In genomic region chr10:75068624-75069328, GRCm38 (mm10) we compare ENCODE assay signal across 14 mouse cellular contexts. TPM values are rescaled to one million over a fixed set of nuclear protein-coding genes. Genes with fewer than 3 reads are reported as not detected.
DNase-seq lines count a peak whose midpoint lies in the region; ATAC-seq and TF ChIP-seq lines count a peak whose summit lies in the region.
"Had no signal": no experiment of that assay in that cellular context is flagged by ENCODE, and none has a peak within 500 bp of the region (broad histone marks: within the 10 kb centered on the region; RNA-seq: fewer than 3 reads in every experiment).

No protein-coding gene starts in this region.

- H3K9ac ChIP-seq in hindbrain, postnatal 0 days (replicated peaks; ENCODE audit: low read length): no peak overlapping the region
- H3K9ac ChIP-seq in hindbrain, embryonic 13.5 days: no peak overlapping the region
- H3K9ac ChIP-seq in intestine, embryonic 14.5 days (ENCODE audit: low read length): no peak overlapping the region
- H3K9ac ChIP-seq in liver, embryonic 13.5 days: no peak overlapping the region
- H3K9ac ChIP-seq: hindbrain, embryonic 15.5 days had no signal

- H3K27me3 ChIP-seq in hindbrain, postnatal 0 days (ENCODE audit: insufficient read depth, low read length): no peaks in the 10 kb centered on the region
- no peaks in the 10 kb centered on the region for H3K27me3 ChIP-seq in hindbrain, embryonic 13.5 days
- no peaks in the 10 kb centered on the region for H3K27me3 ChIP-seq in intestine, embryonic 14.5 days (replicated peaks; ENCODE audit: control insufficient read depth, insufficient read depth, low read length)
- H3K27me3 ChIP-seq in liver, embryonic 13.5 days: no peaks in the 10 kb centered on the region
- no peaks in the 10 kb centered on the region for H3K27me3 ChIP-seq in embryonic facial prominence, embryonic 10.5 days (replicated peaks; ENCODE audit: low read depth, poor library complexity, severe bottlenecking)
- H3K27me3 ChIP-seq: hindbrain, embryonic 15.5 days had no signal

- H3K9me3 ChIP-seq in hindbrain, postnatal 0 days (ENCODE audit: low read length): no peaks in the 10 kb centered on the region
- no peaks in the 10 kb centered on the region for H3K9me3 ChIP-seq in hindbrain, embryonic 13.5 days
- no peaks in the 10 kb centered on the region for H3K9me3 ChIP-seq in intestine, embryonic 14.5 days (ENCODE audit: control insufficient read depth, low read length)
- no peaks in the 10 kb centered on the region for H3K9me3 ChIP-seq in liver, embryonic 13.5 days (replicated peaks)
- H3K9me3 ChIP-seq in embryonic facial prominence, embryonic 10.5 days: no peaks in the 10 kb centered on the region
- H3K9me3 ChIP-seq: hindbrain, embryonic 15.5 days had no signal

- H3K4me2 ChIP-seq in hindbrain, postnatal 0 days (ENCODE audit: low read depth, low read length): 0 out of 2 replicates have a peak overlapping the region, but pooled peaks have one; percentile 5
- H3K4me2 ChIP-seq in hindbrain, embryonic 13.5 days: no peak overlapping the region
- peak overlapping the region; percentile 18 for H3K4me2 ChIP-seq in intestine, embryonic 14.5 days (ENCODE audit: low read length)
- H3K4me2 ChIP-seq in liver, embryonic 13.5 days: peak overlapping the region; percentile 14; the same call in 1 of the 2 replicates
- H3K4me2 ChIP-seq: hindbrain, embryonic 15.5 days had no signal

- H3K4me3 ChIP-seq in hindbrain, postnatal 0 days (ENCODE audit: low read length): no peak overlapping the region
- no peak overlapping the region for H3K4me3 ChIP-seq in hindbrain, embryonic 13.5 days
- H3K4me3 ChIP-seq in intestine, embryonic 14.5 days (ENCODE audit: low read depth, low read length): no peak overlapping the region
- H3K4me3 ChIP-seq in liver, embryonic 13.5 days (replicated peaks): no peak overlapping the region
- no peak overlapping the region for H3K4me3 ChIP-seq in embryonic facial prominence, embryonic 10.5 days
- H3K4me3 ChIP-seq: erythroblast, embryonic 14.5 days; hindbrain, embryonic 15.5 days had no signal

- H3K36me3 ChIP-seq in hindbrain, postnatal 0 days (ENCODE audit: insufficient read depth, low read length): no peaks in the 10 kb centered on the region
- peaks cover 4% of the 10 kb centered on the region; the same call in 1 of the 2 replicates for H3K36me3 ChIP-seq in hindbrain, embryonic 13.5 days
- H3K36me3 ChIP-seq in intestine, embryonic 14.5 days (ENCODE audit: control insufficient read depth, insufficient read depth, low read length): no peaks in the 10 kb centered on the region; the same call in 1 of the 2 replicates
- H3K36me3 ChIP-seq in liver, embryonic 13.5 days: 0 out of 2 replicates have a peak, but pooled peaks cover 2% of the 10 kb centered on the region
- peaks cover 60% of the 10 kb centered on the region for H3K36me3 ChIP-seq in embryonic facial prominence, embryonic 10.5 days (replicated peaks)
- H3K36me3 ChIP-seq: hindbrain, embryonic 15.5 days had no signal

- H3K4me1 ChIP-seq in hindbrain, postnatal 0 days (ENCODE audit: insufficient read depth, low read length): peaks cover 36% of the 10 kb centered on the region
- H3K4me1 ChIP-seq in hindbrain, embryonic 13.5 days (replicated peaks): peaks cover 88% of the 10 kb centered on the region
- H3K4me1 ChIP-seq in intestine, embryonic 14.5 days (replicated peaks; ENCODE audit: control insufficient read depth, insufficient read depth, low read length): peaks cover 30% of the 10 kb centered on the region
- H3K4me1 ChIP-seq in liver, embryonic 13.5 days (replicated peaks): peaks cover 60% of the 10 kb centered on the region
- peaks cover 45% of the 10 kb centered on the region for H3K4me1 ChIP-seq in embryonic facial prominence, embryonic 10.5 days

- no peak overlapping the region for H3K27ac ChIP-seq in hindbrain, postnatal 0 days
- no peak overlapping the region for H3K27ac ChIP-seq in hindbrain, embryonic 13.5 days
- H3K27ac ChIP-seq in intestine, embryonic 14.5 days (ENCODE audit: low read depth): no peak overlapping the region
- peak overlapping the region; percentile 21; the same call in 1 of the 2 replicates for H3K27ac ChIP-seq in liver, embryonic 13.5 days
- H3K27ac ChIP-seq in embryonic facial prominence, embryonic 10.5 days (replicated peaks): no peak overlapping the region
- H3K27ac ChIP-seq: hindbrain, embryonic 15.5 days; macrophage had no signal

- no peak for DNase-seq in hindbrain, postnatal 0 days (ENCODE audit: low spot score)
- DNase-seq in intestine, embryonic 14.5 days (ENCODE audit: low spot score): no peak
- DNase-seq in liver, embryonic 13.5 days: no peak
- DNase-seq in lung, postnatal 4 days: peak; percentile 44 to 54
- DNase-seq in cerebellum, adult 11-12 months: no peak
- DNase-seq in right cerebral cortex, postnatal 14 days: no peak
- DNase-seq in embryonic facial prominence, embryonic 10.5 days (ENCODE audit: low spot score): no peak
- DNase-seq: gastrocnemius, postnatal 10 days had no signal

- ATAC-seq in hindbrain, postnatal 0 days: no peak
- ATAC-seq in hindbrain, embryonic 13.5 days (ENCODE audit: low FRiP score): no peak
- ATAC-seq in intestine, embryonic 14.5 days (replicated peaks; ENCODE audit: low FRiP score, low TSS enrichment, low read depth): no peak
- no peak for ATAC-seq in liver, embryonic 13.5 days (ENCODE audit: low read depth)

- TF ChIP-seq CTCF in hindbrain, postnatal 0 days (IDR thresholded peaks at IDR 0.05; ENCODE audit: low read depth): no peak

- WGBS in hindbrain, postnatal 0 days: 57% methylated on average over 12 of the region's 12 CpGs
- 67% methylated on average over 12 of the region's 12 CpGs for WGBS in hindbrain, embryonic 13.5 days
- 26% methylated on average over 12 of the region's 12 CpGs for WGBS in intestine, embryonic 14.5 days
- WGBS in liver, embryonic 13.5 days (ENCODE audit: insufficient replicate concordance): 48% methylated on average over 12 of the region's 12 CpGs
- WGBS in embryonic facial prominence, embryonic 10.5 days: 66% methylated on average over 12 of the region's 12 CpGs

RNA-seq across cellular contexts. Expression of gene Bcr, which starts 8.4 kb away (rescaled TPM):
- total RNA-seq in hindbrain, postnatal 0 days (2014; rRNA removed): 54.4 and 61.4 TPM in 2 replicates
- 10.1 and 10.5 TPM in 2 replicates for polyA plus RNA-seq in hindbrain, postnatal 0 days (2015; fragmentation: Nextera tagmentation; extraction: Ambion mirVana)
- 15.1 and 15.8 TPM in 2 replicates for polyA plus RNA-seq in hindbrain, embryonic 13.5 days (2015; fragmentation: Nextera tagmentation; extraction: Ambion mirVana)
- 11.3 and 14.4 TPM in 2 replicates for polyA plus RNA-seq in intestine, embryonic 14.5 days (2014; fragmentation: Nextera tagmentation; extraction: Ambion mirVana)
- 1.4 and 1.6 TPM in 2 replicates for polyA plus RNA-seq in liver, embryonic 13.5 days (2015; fragmentation: Nextera tagmentation; extraction: Ambion mirVana)
- polyA plus RNA-seq in embryonic facial prominence, embryonic 10.5 days (2016; fragmentation: Nextera tagmentation; extraction: Ambion mirVana): 8.1 and 9.1 TPM in 2 replicates

RNA-seq across cellular contexts. Expression of gene Rab36, which starts 31.9 kb away (rescaled TPM):
- total RNA-seq in hindbrain, postnatal 0 days (2014; rRNA removed): 16.7 and 17.7 TPM in 2 replicates
- polyA plus RNA-seq in hindbrain, postnatal 0 days (2015; fragmentation: Nextera tagmentation; extraction: Ambion mirVana): 25.3 TPM in 2 replicates
- polyA plus RNA-seq in hindbrain, embryonic 13.5 days (2015; fragmentation: Nextera tagmentation; extraction: Ambion mirVana): 14.4 and 15.7 TPM in 2 replicates
- 8.2 and 8.9 TPM in 2 replicates for polyA plus RNA-seq in intestine, embryonic 14.5 days (2014; fragmentation: Nextera tagmentation; extraction: Ambion mirVana)
- 2.1 and 2.5 TPM in 2 replicates for polyA plus RNA-seq in liver, embryonic 13.5 days (2015; fragmentation: Nextera tagmentation; extraction: Ambion mirVana)
- polyA plus RNA-seq in embryonic facial prominence, embryonic 10.5 days (2016; fragmentation: Nextera tagmentation; extraction: Ambion mirVana): 10.5 and 13.1 TPM in 2 replicates
- polyA plus RNA-seq: erythroblast, embryonic 14.5 days had no signal

RNA-seq across cellular contexts. Expression of gene Rsph14, which starts 36.4 kb away (rescaled TPM):
- total RNA-seq in hindbrain, postnatal 0 days (2014; rRNA removed): 1.7 TPM in 1 of 2 replicates, not detected in the other
- polyA plus RNA-seq in hindbrain, postnatal 0 days (2015; fragmentation: Nextera tagmentation; extraction: Ambion mirVana): 0.43 and 0.46 TPM in 2 replicates
- polyA plus RNA-seq in hindbrain, embryonic 13.5 days (2015; fragmentation: Nextera tagmentation; extraction: Ambion mirVana): 0.91 and 1.0 TPM in 2 replicates
- polyA plus RNA-seq in intestine, embryonic 14.5 days (2014; fragmentation: Nextera tagmentation; extraction: Ambion mirVana): not detected in 2 replicates
- polyA plus RNA-seq in liver, embryonic 13.5 days (2015; fragmentation: Nextera tagmentation; extraction: Ambion mirVana): not detected in 2 replicates
- polyA plus RNA-seq in embryonic facial prominence, embryonic 10.5 days (2016; fragmentation: Nextera tagmentation; extraction: Ambion mirVana): not detected in 2 replicates
- total RNA-seq: common myeloid progenitor, adult 5-6 weeks; gastrocnemius, postnatal 10 days; monocyte, adult 5-6 weeks had no signal
- polyA plus RNA-seq: erythroblast, embryonic 14.5 days; macrophage had no signal

Comparison
In these comparisons a context has a peak if more than half of its experiments do, and no peak if none do; other contexts are left out.
1. DNase-seq: peak in lung, postnatal 4 days (2 of 2); none in hindbrain, postnatal 0 days (single experiment), intestine, embryonic 14.5 days (single experiment), liver, embryonic 13.5 days (single experiment), cerebellum, adult 11-12 months (single experiment), right cerebral cortex, postnatal 14 days (single experiment) and embryonic facial prominence, embryonic 10.5 days (single experiment).